Mouse (Mus musculus): ENCODE results near the gene Ppp4r4.

GRCm38 (mm10) chr12:103548526-103548925 lies 16.4 kb downstream of the Ppp4r4 start:
- no peak for TF ChIP-seq POLR2A (IDR thresholded peaks at IDR 0.05; ENCODE audit: control insufficient read depth, extremely low read depth, insufficient read depth, low read length, poor library complexity)
- TF ChIP-seq CTCF (IDR thresholded peaks at IDR 0.05; ENCODE audit: borderline replicate concordance, control insufficient read depth, extremely low read depth, insufficient read depth, low read length, poor library complexity) = no peak

Measured in thymus, adult 2 months (tissue).